8 mouse cellular contexts compared by ENCODE assay signal in the genomic region with DNA sequence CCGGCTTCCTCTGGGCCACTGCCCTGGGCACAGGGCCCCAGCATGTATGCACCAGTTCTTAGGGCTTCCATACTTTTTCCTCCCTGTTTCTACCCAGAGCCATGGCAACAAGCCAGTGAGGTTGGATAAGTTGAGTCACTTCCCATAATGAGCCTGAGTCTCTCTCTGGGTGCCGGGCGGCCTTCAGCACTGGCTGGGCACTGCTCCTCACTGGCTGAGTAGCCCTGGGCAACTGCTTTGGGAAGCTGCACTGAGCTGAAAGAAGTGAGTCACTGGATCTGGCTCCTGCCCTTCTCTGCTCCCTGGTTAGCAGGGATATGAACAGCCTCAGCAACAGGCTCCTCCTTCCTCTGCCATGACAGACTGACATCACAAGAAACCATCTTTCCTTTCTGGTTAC. TPM values are rescaled to one million over a fixed set of nuclear protein-coding genes. Genes with fewer than 3 reads are reported as not detected.
DNase-seq lines count a peak whose midpoint lies in the region; ATAC-seq and TF ChIP-seq lines count a peak whose summit lies in the region.

No protein-coding gene starts in this region.

- H3K27me3 ChIP-seq in kidney, embryonic 14.5 days (ENCODE audit: control insufficient read depth, insufficient read depth, low read length), result no peaks in the 10 kb centered on the region
- no peaks in the 10 kb centered on the region for H3K27me3 ChIP-seq in limb, embryonic 14.5 days (ENCODE audit: control insufficient read depth, insufficient read depth, low read length)
- no peaks in the 10 kb centered on the region for H3K27me3 ChIP-seq in midbrain, embryonic 11.5 days (ENCODE audit: control insufficient read depth, insufficient read depth, low read length)

- no peak for TF ChIP-seq POLR2A in embryonic fibroblast, embryonic 13.5 days (IDR thresholded peaks at IDR 0.05; ENCODE audit: low read depth, low read length)
- no peak for TF ChIP-seq POLR2A in limb, embryonic 14.5 days (IDR thresholded peaks at IDR 0.05; ENCODE audit: borderline replicate concordance, extremely low read depth, insufficient read depth, insufficient read length)

- no peak for TF ChIP-seq CTCF in embryonic fibroblast, embryonic 13.5 days (IDR thresholded peaks at IDR 0.05; ENCODE audit: borderline replicate concordance, insufficient read depth, low read length)

- no peak overlapping the region for H3K4me3 ChIP-seq in kidney, embryonic 14.5 days (ENCODE audit: low read length)
- no peak overlapping the region for H3K4me3 ChIP-seq in embryonic fibroblast, embryonic 13.5 days (ENCODE audit: insufficient read depth, low read length)
- H3K4me3 ChIP-seq in limb, embryonic 14.5 days (replicated peaks; ENCODE audit: low read length), result no peak overlapping the region
- no peak overlapping the region for H3K4me3 ChIP-seq in midbrain, embryonic 11.5 days (ENCODE audit: low read depth, low read length)

- WGBS in kidney, embryonic 14.5 days, result 74% methylated on average over 3 of the region's 3 CpGs
- WGBS in limb, embryonic 14.5 days, result 84% methylated on average over 3 of the region's 3 CpGs
- 87% methylated on average over 3 of the region's 3 CpGs for WGBS in midbrain, embryonic 11.5 days

- DNase-seq in kidney, adult 9 months, result no peak
- DNase-seq in adipocyte (ENCODE audit: low spot score), result peak; percentile 90
- DNase-seq in limb, embryonic 14.5 days (ENCODE audit: low spot score), result no peak
- DNase-seq in urinary bladder, postnatal 14 days (ENCODE audit: low spot score), result peak; percentile 73
- DNase-seq in midbrain, embryonic 11.5 days (ENCODE audit: low spot score, missing footprints), result no peak

- no peak overlapping the region for H3K4me2 ChIP-seq in kidney, embryonic 14.5 days (replicated peaks; ENCODE audit: low read depth, low read length)
- no peak overlapping the region for H3K4me2 ChIP-seq in limb, embryonic 14.5 days (replicated peaks; ENCODE audit: low read depth, low read length, severe bottlenecking)
- H3K4me2 ChIP-seq in midbrain, embryonic 11.5 days, result no peak overlapping the region

- peaks cover 17% of the 10 kb centered on the region for H3K36me3 ChIP-seq in kidney, embryonic 14.5 days (ENCODE audit: control insufficient read depth, insufficient read depth, low read length)
- H3K36me3 ChIP-seq in limb, embryonic 14.5 days (ENCODE audit: control insufficient read depth, insufficient read depth, low read length), result peaks cover 11% of the 10 kb centered on the region
- no peaks in the 10 kb centered on the region for H3K36me3 ChIP-seq in midbrain, embryonic 11.5 days (ENCODE audit: control insufficient read depth, insufficient read depth, low read length)

- peaks cover 36% of the 10 kb centered on the region for H3K4me1 ChIP-seq in kidney, embryonic 14.5 days (ENCODE audit: control insufficient read depth, insufficient read depth, low read length)
- H3K4me1 ChIP-seq in embryonic fibroblast, embryonic 13.5 days (ENCODE audit: control insufficient read depth, insufficient read depth, low read length), result peaks cover 33% of the 10 kb centered on the region
- peaks cover 8% of the 10 kb centered on the region for H3K4me1 ChIP-seq in limb, embryonic 14.5 days (ENCODE audit: control insufficient read depth, insufficient read depth, low read length)
- peaks cover 8% of the 10 kb centered on the region for H3K4me1 ChIP-seq in midbrain, embryonic 11.5 days (ENCODE audit: control insufficient read depth, insufficient read depth, low read length)

- H3K9ac ChIP-seq in kidney, embryonic 14.5 days (ENCODE audit: low read depth, low read length), result no peak overlapping the region
- H3K9ac ChIP-seq in limb, embryonic 14.5 days (ENCODE audit: low read depth, low read length, severe bottlenecking), result no peak overlapping the region
- H3K9ac ChIP-seq in midbrain, embryonic 11.5 days (ENCODE audit: low read length), result no peak overlapping the region

- H3K27ac ChIP-seq in kidney, embryonic 14.5 days (ENCODE audit: low read depth, low read length), result peak overlapping the region; percentile 65; the same call in 1 of the 2 replicates
- peak overlapping the region; percentile 86 for H3K27ac ChIP-seq in embryonic fibroblast, embryonic 13.5 days (ENCODE audit: insufficient read depth, low read length)
- 0 out of 2 replicates have a peak overlapping the region, but pooled peaks have one; percentile 26 for H3K27ac ChIP-seq in limb, embryonic 14.5 days (replicated peaks; ENCODE audit: low read depth, low read length)
- no peak overlapping the region for H3K27ac ChIP-seq in midbrain, embryonic 11.5 days (ENCODE audit: low read depth, low read length)

- H3K9me3 ChIP-seq in kidney, embryonic 14.5 days (ENCODE audit: control insufficient read depth, low read length), result no peaks in the 10 kb centered on the region
- no peaks in the 10 kb centered on the region for H3K9me3 ChIP-seq in limb, embryonic 14.5 days (ENCODE audit: control insufficient read depth, low read length)
- H3K9me3 ChIP-seq in midbrain, embryonic 11.5 days (ENCODE audit: control insufficient read depth, low read length), result no peaks in the 10 kb centered on the region

- no peak for ATAC-seq in kidney, embryonic 14.5 days (ENCODE audit: low FRiP score, low TSS enrichment)
- no peak for ATAC-seq in limb, embryonic 14.5 days (ENCODE audit: low FRiP score, low read depth)
- ATAC-seq in midbrain, embryonic 11.5 days (ENCODE audit: low FRiP score), result no peak
- ATAC-seq in megakaryocyte-erythroid progenitor cell, adult 5-6 weeks (replicated peaks; ENCODE audit: low FRiP score, low TSS enrichment, poor library complexity, severe bottlenecking), result no peak

RNA-seq across cellular contexts. Expression of gene Cyb5r3, which starts 5.8 kb away (rescaled TPM):
- polyA plus RNA-seq in kidney, embryonic 14.5 days (2014; fragmentation: Nextera tagmentation; extraction: Ambion mirVana), result 144 and 175 TPM in 2 replicates
- polyA plus RNA-seq in embryonic fibroblast, embryonic 13.5 days (2011; ENCODE audit: insufficient read length, low read depth, missing spikeins), result 273 and 297 TPM in 2 replicates
- 73.3 and 79.9 TPM in 2 replicates for polyA plus RNA-seq in limb, embryonic 14.5 days (2012; rRNA removed)
- 135 and 136 TPM in 2 replicates for polyA plus RNA-seq in limb, embryonic 14.5 days (2014; fragmentation: Nextera tagmentation; extraction: Ambion mirVana)
- 156 and 161 TPM in 2 replicates for polyA plus RNA-seq in midbrain, embryonic 11.5 days (2014; fragmentation: Nextera tagmentation; extraction: Ambion mirVana)
- total RNA-seq in megakaryocyte-erythroid progenitor cell, adult 5-6 weeks (2014; fragmentation: Nextera tagmentation), result 89.4 and 102 TPM in 2 replicates
- total RNA-seq in megakaryocyte-erythroid progenitor cell, adult 5-6 weeks (2017), result 33.0 and 55.6 TPM in 2 replicates

RNA-seq across cellular contexts. Expression of gene Poldip3, which starts 17.5 kb away (rescaled TPM):
- 117 and 173 TPM in 2 replicates for polyA plus RNA-seq in kidney, embryonic 14.5 days (2014; fragmentation: Nextera tagmentation; extraction: Ambion mirVana)
- polyA plus RNA-seq in embryonic fibroblast, embryonic 13.5 days (2011; ENCODE audit: insufficient read length, low read depth, missing spikeins), result 70.6 and 78.3 TPM in 2 replicates
- 88.2 and 94.3 TPM in 2 replicates for polyA plus RNA-seq in limb, embryonic 14.5 days (2012; rRNA removed)
- 150 and 154 TPM in 2 replicates for polyA plus RNA-seq in limb, embryonic 14.5 days (2014; fragmentation: Nextera tagmentation; extraction: Ambion mirVana)
- 167 and 173 TPM in 2 replicates for polyA plus RNA-seq in midbrain, embryonic 11.5 days (2014; fragmentation: Nextera tagmentation; extraction: Ambion mirVana)
- 59.0 and 76.4 TPM in 2 replicates for total RNA-seq in megakaryocyte-erythroid progenitor cell, adult 5-6 weeks (2014; fragmentation: Nextera tagmentation)
- 65.4 and 92.3 TPM in 2 replicates for total RNA-seq in megakaryocyte-erythroid progenitor cell, adult 5-6 weeks (2017)

RNA-seq across cellular contexts. Expression of gene Rrp7a, which starts 44.0 kb away (rescaled TPM):
- polyA plus RNA-seq in kidney, embryonic 14.5 days (2014; fragmentation: Nextera tagmentation; extraction: Ambion mirVana), result 50.2 and 50.4 TPM in 2 replicates
- 70.9 and 72.7 TPM in 2 replicates for polyA plus RNA-seq in embryonic fibroblast, embryonic 13.5 days (2011; ENCODE audit: insufficient read length, low read depth, missing spikeins)
- polyA plus RNA-seq in limb, embryonic 14.5 days (2012; rRNA removed), result 82.1 and 92.1 TPM in 2 replicates
- 60.9 and 61.7 TPM in 2 replicates for polyA plus RNA-seq in limb, embryonic 14.5 days (2014; fragmentation: Nextera tagmentation; extraction: Ambion mirVana)
- polyA plus RNA-seq in midbrain, embryonic 11.5 days (2014; fragmentation: Nextera tagmentation; extraction: Ambion mirVana), result 70.5 and 79.6 TPM in 2 replicates
- 30.4 and 53.1 TPM in 2 replicates for total RNA-seq in megakaryocyte-erythroid progenitor cell, adult 5-6 weeks (2014; fragmentation: Nextera tagmentation)
- 107 and 139 TPM in 2 replicates for total RNA-seq in megakaryocyte-erythroid progenitor cell, adult 5-6 weeks (2017)

Comparison
In these comparisons a context has a peak if more than half of its experiments do, and no peak if none do; other contexts are left out.
1. DNase-seq: peak in adipocyte (single experiment) and urinary bladder, postnatal 14 days (single experiment); none in kidney, adult 9 months (single experiment), limb, embryonic 14.5 days (single experiment) and midbrain, embryonic 11.5 days (single experiment).